Mouse (Mus musculus) liver, embryonic 14.5 days (tissue): ENCODE measurements around the gene Limk2. TPM values are rescaled to one million over a fixed set of nuclear protein-coding genes. Genes with fewer than 3 reads are reported as not detected.
A peak's percentile ranks its signal among the peaks of the same experiment; 100 is the strongest.

Experiments used
- ATAC-seq: fragments of 200-750 bp; cut with Nextera tagmentation; 2 replicates; pipeline ENCODE4 v1.8.0; 2017; ENCODE audit warnings: moderate number of reproducible peaks, mild to moderate bottlenecking, moderate library complexity; ENCODE audit not compliant: insufficient read depth
- DNase-seq, 3 experiments: peaks; one replicate each; pipeline ENCODE4 v3.0.0-alpha.2; 2012 to 2013; ENCODE audit warnings: low read depth in 3 of 3, low spot score in 3 of 3
- H3K27ac ChIP-seq: fragments of 300-500 bp; sonication (generic); 2 replicates; pipeline ENCODE4 v1.5.1; 2014; ENCODE audit warnings: moderate library complexity, mild to moderate bottlenecking, control low read depth, inconsistent platforms
- H3K27me3 ChIP-seq: fragments of 300-500 bp; sonication (generic); 2 replicates; pipeline ENCODE4 v1.6.1; 2014; ENCODE audit warnings: mild to moderate bottlenecking, low read length, moderate library complexity; ENCODE audit not compliant: control insufficient read depth, insufficient read depth
- H3K36me3 ChIP-seq: fragments of 300-500 bp; sonication (generic); replicated peaks from 2 replicates; pipeline ENCODE4 v1.6.1; 2014; ENCODE audit warnings: low read depth; ENCODE audit not compliant: control insufficient read depth, insufficient read depth
- H3K4me1 ChIP-seq, 2 experiments: fragments of 200-500 bp in 1 of 2; fragments of 300-500 bp in 1 of 2; sonication (generic) in 1 of 2; replicated peaks; 2 replicates each; pipeline ENCODE4 v1.6.1; 2012 to 2014; ENCODE audit warnings: antibody characterized with exemption in 1 of 2, inconsistent platforms in 1 of 2, low read length in 1 of 2; ENCODE audit not compliant: control insufficient read depth in 2 of 2, insufficient read depth in 2 of 2
- H3K4me2 ChIP-seq: fragments of 300-500 bp; sonication (generic); 2 replicates; pipeline ENCODE4 v1.6.1; 2014; ENCODE audit warnings: low read depth, mild to moderate bottlenecking, control low read depth, moderate library complexity
- H3K4me3 ChIP-seq, 2 experiments: fragments of 200-500 bp in 1 of 2; fragments of 300-500 bp in 1 of 2; sonication (generic) in 1 of 2; 2 replicates each; pipeline ENCODE4 v1.5.1; 2012 to 2014; ENCODE audit warnings: low read depth in 2 of 2, low read length in 2 of 2, mild to moderate bottlenecking in 2 of 2, control low read depth in 1 of 2, inconsistent platforms in 1 of 2, moderate library complexity in 1 of 2; ENCODE audit not compliant: insufficient read depth in 1 of 2
- H3K9ac ChIP-seq: fragments of 300-500 bp; sonication (generic); replicated peaks from 2 replicates; pipeline ENCODE4 v1.6.1; 2014; ENCODE audit warnings: mild to moderate bottlenecking, control low read depth, moderate library complexity
- H3K9me3 ChIP-seq: fragments of 300-500 bp; sonication (generic); 2 replicates; pipeline ENCODE4 v1.6.1; 2016; ENCODE audit warnings: low read length, mixed read lengths; ENCODE audit not compliant: control insufficient read depth
- CTCF ChIP-seq: IDR thresholded peaks from 2 replicates; pipeline ENCODE4 v1.5.1; 2016; ENCODE audit warnings: antibody characterized with exemption, low read depth, control low read depth
- EP300 ChIP-seq: IDR thresholded peaks from 2 replicates; pipeline ENCODE4 v1.6.1; 2016; ENCODE audit warnings: antibody characterized with exemption, low read depth
- WGBS: fragments of 180-500 bp; shearing (Covaris S2); extraction: QIAGEN DNeasy Blood & Tissue Kit; methylation state at CpG from one replicate; pipeline ENCODE4 v1.1.7; 2014; ENCODE audit not compliant: insufficient replicate concordance; 5-methylcytosine and 5-hydroxymethylcytosine counted together
- polyA plus RNA-seq, 2 experiments: library from polyadenylated mRNA; depleted of rRNA in 1 of 2; stranded (reverse) in 1 of 2; unstranded in 1 of 2; fragments of >200 nt; fragmentation: Nextera tagmentation in 1 of 2; extraction: Ambion mirVana in 1 of 2; gene quantifications; 2 replicates each; pipeline versions ENCODE4 v1.2.1 to v1.2.3; 2012 to 2014

Gene Limk2
- polyA plus RNA-seq, 2 experiments = 7.0 to 7.1 TPM

DNA sequence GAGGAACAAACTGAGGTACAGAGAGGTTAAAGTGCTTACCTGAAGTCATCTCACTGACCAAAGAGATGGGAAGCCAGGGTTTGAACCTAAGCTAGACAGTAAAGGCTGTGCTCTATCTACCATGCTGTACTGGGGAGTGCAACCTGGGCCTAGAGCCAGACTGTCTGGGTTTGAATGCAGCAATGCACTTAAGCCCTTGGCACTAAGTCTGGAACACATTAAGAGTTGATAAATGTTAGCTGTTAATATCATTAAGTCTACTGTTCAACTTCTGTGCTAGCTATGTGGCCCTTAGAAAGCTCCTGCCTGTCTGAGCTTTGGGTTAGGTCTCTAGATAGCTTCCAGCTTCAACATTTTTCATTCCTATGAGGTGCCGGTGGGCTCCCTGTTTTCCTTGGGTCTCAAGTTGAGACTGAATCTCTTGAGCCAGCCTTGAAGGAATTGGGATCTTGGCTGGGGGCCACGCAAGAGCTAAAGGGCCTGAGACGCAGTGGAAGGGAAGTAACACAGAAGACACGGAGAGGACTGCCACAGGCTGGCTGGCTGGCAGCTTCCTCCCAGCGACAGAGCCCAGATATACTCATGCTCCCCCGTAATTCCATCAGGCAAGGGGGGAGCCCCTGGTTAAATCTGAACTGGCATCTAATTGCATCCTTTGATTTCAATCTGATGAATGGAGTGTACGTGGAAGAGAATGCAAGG, 35.2 kb downstream of the Limk2 start:
- Histone ChIP-seq H3K9ac (no peak overlapping the region), H3K27me3 (no peaks in the 10 kb centered on the region), H3K4me2 (no peak overlapping the region), H3K27ac (no peak overlapping the region), H3K4me1 (peaks cover 0 to 5% of the 10 kb centered on the region in 2 experiments; a peak in 2 of 4 replicates), H3K4me3 (no peak overlapping the region), H3K36me3 (no peaks in the 10 kb centered on the region), H3K9me3 (no peaks in the 10 kb centered on the region)
- DNase-seq (no peak), ATAC-seq (no peak)
- WGBS = 55% methylated on average over 7 of the region's 7 CpGs
- TF ChIP-seq EP300 = no peak
- no peak for TF ChIP-seq CTCF

- Histone ChIP-seq H3K9ac (peak overlapping the region; percentile 38), H3K9me3 (no peaks in the 10 kb centered on the region), H3K4me1 (peaks cover 0 to 5% of the 10 kb centered on the region in 2 experiments; a peak in 2 of 4 replicates), H3K4me2 (peak overlapping the region; percentile 66), H3K4me3 (peak overlapping the region; percentile 40 to 42), H3K27ac (no peak overlapping the region), H3K36me3 (no peaks in the 10 kb centered on the region), H3K27me3 (no peaks in the 10 kb centered on the region)
- DNase-seq (no peak), ATAC-seq (peak; percentile 41)
- WGBS = 23% methylated on average over 7 of the region's 7 CpGs
- no peak for TF ChIP-seq CTCF
- TF ChIP-seq EP300 = no peak
These were observed 37.2 kb downstream of the Limk2 start for GRCm38 (mm10) chr11:3371599-3372295.

- Histone ChIP-seq H3K9ac (peak overlapping the region; percentile 38), H3K4me2 (peak overlapping the region; percentile 66), H3K4me3 (peak overlapping the region; percentile 40 to 42), H3K27me3 (no peaks in the 10 kb centered on the region), H3K9me3 (no peaks in the 10 kb centered on the region), H3K36me3 (no peaks in the 10 kb centered on the region), H3K27ac (no peak overlapping the region), H3K4me1 (peaks cover 0 to 5% of the 10 kb centered on the region in 2 experiments; a peak in 2 of 4 replicates)
- TF ChIP-seq EP300 (no peak), CTCF (0 out of 2 replicates have a peak, but pooled peaks have one; percentile 2)
- 14% methylated on average over 27 of the region's 27 CpGs for WGBS
- DNase-seq = peak; percentile 42 to 54 (median 45)
- ATAC-seq = peak; percentile 81
These were observed 37.9 kb downstream of the Limk2 start for GRCm38 (mm10) chr11:3370928-3371598.

GRCm38 (mm10) chr11:3370162-3370561, 38.8 kb downstream of the Limk2 start:
- Histone ChIP-seq H3K4me3 (no peak overlapping the region), H3K27ac (no peak overlapping the region), H3K4me2 (no peak overlapping the region), H3K9me3 (no peaks in the 10 kb centered on the region), H3K36me3 (no peaks in the 10 kb centered on the region), H3K9ac (no peak overlapping the region), H3K4me1 (peaks cover 0 to 5% of the 10 kb centered on the region in 2 experiments; a peak in 2 of 4 replicates), H3K27me3 (no peaks in the 10 kb centered on the region)
- TF ChIP-seq EP300 (no peak), CTCF (no peak)
- 64% methylated on average over 2 of the region's 2 CpGs for WGBS
- DNase-seq (no peak), ATAC-seq (no peak)

DNA sequence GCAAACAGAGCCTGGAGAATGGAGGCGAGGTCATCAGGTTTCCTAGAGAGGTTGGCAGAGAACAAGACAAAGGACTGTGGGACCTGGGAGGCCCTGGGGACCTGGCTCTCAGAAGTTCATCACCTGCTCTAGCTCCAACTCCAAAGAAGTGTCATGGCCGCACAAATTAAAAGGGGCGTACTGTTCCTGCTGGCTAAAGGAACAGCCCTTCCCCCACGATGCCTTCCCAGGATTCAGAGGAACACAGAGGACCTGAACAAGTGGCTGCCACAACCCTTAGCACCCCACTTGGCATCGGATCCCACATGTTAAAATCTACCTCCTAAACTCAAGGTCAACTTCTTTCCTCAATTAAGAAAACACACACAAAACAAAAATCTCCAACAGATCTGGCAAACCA, 39.5 kb downstream of the Limk2 start:
- Histone ChIP-seq H3K9me3 (no peaks in the 10 kb centered on the region), H3K9ac (no peak overlapping the region), H3K4me2 (no peak overlapping the region), H3K4me1 (peaks cover 0 to 5% of the 10 kb centered on the region in 2 experiments; a peak in 2 of 4 replicates), H3K27ac (no peak overlapping the region), H3K36me3 (no peaks in the 10 kb centered on the region), H3K27me3 (no peaks in the 10 kb centered on the region), H3K4me3 (no peak overlapping the region)
- no peak for DNase-seq
- ATAC-seq = no peak
- no peak for TF ChIP-seq CTCF
- no peak for TF ChIP-seq EP300
- WGBS = 71% methylated on average over 5 of the region's 5 CpGs
